Mouse (Mus musculus): ENCODE measurements around the gene Tmprss3.

GRCm38 (mm10) chr17:31231780-31232179 is 33.0 kb upstream of the Tmprss3 start:
- TF ChIP-seq CTCF (IDR thresholded peaks at IDR 0.05; ENCODE audit: extremely low read depth, insufficient read depth, low read length): no peak
- no peak for TF ChIP-seq POLR2A (IDR thresholded peaks at IDR 0.05; ENCODE audit: extremely low read depth, insufficient read depth, low read length)

Data from cortical plate, adult 2 months (tissue).